8 mouse cellular contexts compared by ENCODE assay signal in the genomic region with DNA sequence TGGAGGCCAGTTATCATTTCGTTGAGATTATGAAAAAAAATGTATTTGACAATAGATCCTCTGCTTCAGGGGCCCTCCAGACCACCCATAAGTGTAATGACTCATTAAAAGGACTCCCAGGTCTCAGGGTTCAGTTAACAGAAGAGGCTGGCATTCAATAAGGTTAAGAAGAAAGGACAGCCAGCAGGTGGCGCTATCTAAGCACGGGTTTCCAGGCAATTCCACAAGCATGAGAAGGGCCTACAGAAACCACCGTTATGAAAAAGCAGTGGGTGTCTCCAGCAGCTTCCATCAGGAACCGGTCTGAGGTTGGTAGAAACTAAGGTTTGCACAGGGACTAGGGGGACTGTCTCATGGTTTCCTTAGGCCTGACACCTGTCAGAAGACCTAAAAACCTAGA.
DNase-seq lines count a peak whose midpoint lies in the region; ATAC-seq and TF ChIP-seq lines count a peak whose summit lies in the region.

No protein-coding gene starts in this region.

- H3K4me3 ChIP-seq in heart, embryonic 11.5 days (ENCODE audit: low read depth, low read length): no peak overlapping the region
- no peak overlapping the region for H3K4me3 ChIP-seq in forebrain, embryonic 15.5 days
- no peak overlapping the region for H3K4me3 ChIP-seq in intestine, embryonic 15.5 days (replicated peaks)
- H3K4me3 ChIP-seq in midbrain, postnatal 0 days (ENCODE audit: low read depth, low read length): no peak overlapping the region

- H3K4me1 ChIP-seq in heart, embryonic 11.5 days (ENCODE audit: control insufficient read depth, insufficient read depth, low read length): 0 out of 2 replicates have a peak, but pooled peaks cover 3% of the 10 kb centered on the region
- H3K4me1 ChIP-seq in forebrain, embryonic 15.5 days: peaks cover 13% of the 10 kb centered on the region
- no peaks in the 10 kb centered on the region for H3K4me1 ChIP-seq in intestine, embryonic 15.5 days (replicated peaks)
- H3K4me1 ChIP-seq in midbrain, postnatal 0 days (ENCODE audit: insufficient read depth, low read length): no peaks in the 10 kb centered on the region; the same call in none of the 2 replicates

- H3K4me2 ChIP-seq in heart, embryonic 11.5 days: no peak overlapping the region
- no peak overlapping the region for H3K4me2 ChIP-seq in forebrain, embryonic 15.5 days (replicated peaks)
- H3K4me2 ChIP-seq in intestine, embryonic 15.5 days (replicated peaks): no peak overlapping the region
- no peak overlapping the region for H3K4me2 ChIP-seq in midbrain, postnatal 0 days (ENCODE audit: low read depth, low read length, poor library complexity, severe bottlenecking)

- intact Hi-C loops in left cerebral cortex, postnatal 36 days (cut with DNase I): no loop called here

- peak; percentile 82 for TF ChIP-seq CTCF in midbrain, postnatal 0 days (IDR thresholded peaks at IDR 0.05)

- no peak overlapping the region for H3K27ac ChIP-seq in heart, embryonic 11.5 days (ENCODE audit: low read depth, low read length)
- no peak overlapping the region for H3K27ac ChIP-seq in forebrain, embryonic 15.5 days (replicated peaks)
- no peak overlapping the region for H3K27ac ChIP-seq in intestine, embryonic 15.5 days
- no peak overlapping the region for H3K27ac ChIP-seq in midbrain, postnatal 0 days (ENCODE audit: low read depth, low read length)

- peak; percentile 93 for DNase-seq in heart, adult 11 months
- peak; percentile 87 for DNase-seq in c-Kit-positive CD71-positive TER-119-positive erythroid progenitor cells, embryonic 14.5 days (ENCODE audit: low spot score)
- DNase-seq in left cerebral cortex, postnatal 36 days (ENCODE audit: low spot score in 2 of 2): peak; percentile 38 to 70
- DNase-seq in midbrain, postnatal 0 days (ENCODE audit: low spot score): peak; percentile 83
- peak; percentile 83 for DNase-seq in splenic B cell, adult 2 months (ENCODE audit: low read depth, low spot score)

- H3K27me3 ChIP-seq in heart, embryonic 11.5 days (ENCODE audit: control insufficient read depth, insufficient read depth, low read length): no peaks in the 10 kb centered on the region
- no peaks in the 10 kb centered on the region for H3K27me3 ChIP-seq in forebrain, embryonic 15.5 days
- no peaks in the 10 kb centered on the region for H3K27me3 ChIP-seq in intestine, embryonic 15.5 days (replicated peaks)
- no peaks in the 10 kb centered on the region for H3K27me3 ChIP-seq in midbrain, postnatal 0 days (ENCODE audit: insufficient read depth, low read length)
- H3K27me3 ChIP-seq in splenic B cell, adult 2 months (ENCODE audit: control insufficient read depth, insufficient read depth, low read length, poor library complexity, severe bottlenecking): no peaks in the 10 kb centered on the region

- no peak overlapping the region for H3K9ac ChIP-seq in heart, embryonic 11.5 days (ENCODE audit: low read depth, low read length)
- no peak overlapping the region for H3K9ac ChIP-seq in forebrain, embryonic 15.5 days (replicated peaks)
- no peak overlapping the region for H3K9ac ChIP-seq in intestine, embryonic 15.5 days
- no peak overlapping the region for H3K9ac ChIP-seq in midbrain, postnatal 0 days (replicated peaks; ENCODE audit: low read length, poor library complexity, severe bottlenecking)

- H3K36me3 ChIP-seq in heart, embryonic 11.5 days (ENCODE audit: control insufficient read depth, insufficient read depth, low read length): no peaks in the 10 kb centered on the region
- no peaks in the 10 kb centered on the region for H3K36me3 ChIP-seq in forebrain, embryonic 15.5 days
- no peaks in the 10 kb centered on the region for H3K36me3 ChIP-seq in intestine, embryonic 15.5 days
- no peaks in the 10 kb centered on the region for H3K36me3 ChIP-seq in midbrain, postnatal 0 days (ENCODE audit: insufficient read depth, low read length)
- H3K36me3 ChIP-seq in splenic B cell, adult 2 months (ENCODE audit: control insufficient read depth, insufficient read depth, low read length, poor library complexity, severe bottlenecking): no peaks in the 10 kb centered on the region

- no peaks in the 10 kb centered on the region for H3K9me3 ChIP-seq in heart, embryonic 11.5 days (replicated peaks; ENCODE audit: control insufficient read depth, low read length)
- H3K9me3 ChIP-seq in forebrain, embryonic 15.5 days: no peaks in the 10 kb centered on the region
- no peaks in the 10 kb centered on the region for H3K9me3 ChIP-seq in intestine, embryonic 15.5 days
- no peaks in the 10 kb centered on the region for H3K9me3 ChIP-seq in midbrain, postnatal 0 days (ENCODE audit: low read length)

- 2% methylated on average over 5 of the region's 5 CpGs for WGBS in heart, embryonic 11.5 days (ENCODE audit: insufficient replicate concordance)
- WGBS in forebrain, embryonic 15.5 days: 3% methylated on average over 5 of the region's 5 CpGs
- WGBS in intestine, embryonic 15.5 days: 12% methylated on average over 5 of the region's 5 CpGs
- WGBS in midbrain, postnatal 0 days: 4% methylated on average over 5 of the region's 5 CpGs

- no peak for ATAC-seq in heart, embryonic 11.5 days (replicated peaks; ENCODE audit: insufficient number of reproducible peaks, low FRiP score, low TSS enrichment)
- peak; percentile 30; the same call in 1 of the 2 replicates for ATAC-seq in forebrain, embryonic 15.5 days (replicated peaks)
- ATAC-seq in intestine, embryonic 15.5 days: 0 out of 2 replicates have a peak, but pooled peaks have one; percentile 27
- ATAC-seq in midbrain, postnatal 0 days (ENCODE audit: low FRiP score): no peak

Comparison
In these comparisons a context has a peak if more than half of its experiments do, and no peak if none do; other contexts are left out.
1. ATAC-seq: peak in forebrain, embryonic 15.5 days (single experiment) and intestine, embryonic 15.5 days (single experiment); none in heart, embryonic 11.5 days (single experiment) and midbrain, postnatal 0 days (single experiment).
2. Peak in every context shown above with its lines, with median percentiles within 50 percentile points of each other: DNase-seq.